Mouse (Mus musculus): ENCODE data around the gene Nol3. TPM values are rescaled to one million over a fixed set of nuclear protein-coding genes. Genes with fewer than 3 reads are reported as not detected.
"Not testable (repeated sequence)": the region's sequence is repeated elsewhere in the genome, so short reads cannot be mapped to it uniquely, and the experiment has no call there.

Nol3 gene
- polyA plus RNA-seq, 1 experiment from 2014 or later: 1.2 TPM

DNA sequence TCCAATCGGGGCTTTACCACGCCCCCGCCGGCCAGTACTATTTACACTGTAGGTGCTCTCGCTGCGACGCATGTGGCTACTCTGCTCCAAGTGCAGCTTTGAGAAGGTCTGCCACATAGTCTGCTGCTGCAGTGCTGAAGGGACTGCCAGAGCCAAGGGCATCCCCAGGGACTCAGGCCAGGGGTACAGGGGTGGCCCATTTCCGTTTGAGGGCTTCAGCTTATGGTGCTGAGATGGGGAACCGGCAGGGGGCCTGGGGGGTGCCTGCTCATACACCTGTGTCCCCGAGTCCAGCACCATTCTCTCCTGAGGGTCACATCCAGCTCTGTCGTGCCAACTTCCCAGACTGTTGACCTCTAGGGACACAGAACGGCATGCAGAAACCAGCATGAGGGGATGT lies 9.6 kb downstream of the Nol3 start:
- WGBS: 46% methylated on average over 12 of the region's 12 CpGs
- no peak for DNase-seq (ENCODE audit: low spot score)
- Histone ChIP-seq H3K4me1 (peaks cover 25% of the 10 kb centered on the region), H3K27ac (no peak overlapping the region), H3K4me3 (no peak overlapping the region), H3K27me3 (ENCODE audit: insufficient read depth, poor library complexity, severe bottlenecking) (peaks cover 71% of the 10 kb centered on the region), H3K9me3 (no peaks in the 10 kb centered on the region), H3K36me3 (peaks cover 14% of the 10 kb centered on the region; the same call in 1 of the 2 replicates)

DNA sequence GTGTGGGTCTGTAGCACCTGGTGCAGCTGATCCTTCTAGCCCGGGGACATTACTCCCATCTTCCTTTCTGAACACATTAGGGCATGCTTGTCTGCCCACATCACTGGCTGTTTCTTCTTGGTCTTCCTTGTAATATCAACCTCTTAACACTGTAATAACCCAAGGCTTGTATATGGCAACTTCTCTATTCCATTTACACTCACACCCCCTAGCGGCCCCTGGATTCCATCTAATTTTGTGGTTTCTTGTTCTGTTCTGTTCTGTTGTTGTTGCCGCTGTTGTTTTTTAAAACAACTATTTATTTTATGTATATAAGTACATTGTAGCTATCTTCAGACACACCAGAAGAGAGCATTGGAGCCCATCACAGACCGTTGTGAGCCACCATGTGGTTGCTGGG lies 11.0 kb downstream of the Nol3 start:
- 90% methylated on average over 4 of the region's 4 CpGs for WGBS

DNA sequence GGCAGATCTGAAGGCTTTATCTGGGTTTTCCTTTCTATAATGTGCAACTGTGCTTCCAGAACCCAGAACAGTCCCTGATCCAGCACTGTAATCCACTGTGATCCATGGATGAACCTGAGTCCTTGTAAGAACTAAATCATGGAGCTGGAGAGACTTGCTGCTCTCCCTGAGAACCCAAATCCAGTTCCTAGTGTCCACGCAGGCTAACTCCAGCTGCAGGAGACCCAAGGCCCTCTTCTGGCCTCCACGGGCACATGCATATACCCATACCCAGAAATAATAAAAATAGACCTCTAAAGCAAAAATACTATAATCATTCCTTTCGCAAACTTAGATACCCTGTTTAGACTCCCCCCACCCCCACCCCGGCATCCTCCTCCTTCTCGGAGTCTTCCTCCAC lies 12.3 kb downstream of the Nol3 start:
- Histone ChIP-seq H3K9me3 (no peaks in the 10 kb centered on the region), H3K4me1 (peaks cover 27% of the 10 kb centered on the region), H3K36me3 (peaks cover 11% of the 10 kb centered on the region; the same call in 1 of the 2 replicates), H3K27ac (no peak overlapping the region), H3K27me3 (ENCODE audit: insufficient read depth, poor library complexity, severe bottlenecking) (peaks cover 55% of the 10 kb centered on the region), H3K4me3 (no peak overlapping the region; the same call in 1 of the 2 replicates)
- DNase-seq (ENCODE audit: low spot score): no peak
- 93% methylated on average over 5 of the region's 5 CpGs for WGBS

More for the DNA sequence above, 11.0 kb downstream of the Nol3 start:
- Histone ChIP-seq H3K36me3 (peaks cover 11% of the 10 kb centered on the region; the same call in 1 of the 2 replicates), H3K27me3 (ENCODE audit: insufficient read depth, poor library complexity, severe bottlenecking) (peaks cover 61% of the 10 kb centered on the region), H3K27ac (no peak overlapping the region), H3K4me1 (peaks cover 29% of the 10 kb centered on the region), H3K4me3 (no peak overlapping the region), H3K9me3 (no peaks in the 10 kb centered on the region)
- DNase-seq (ENCODE audit: low spot score): no peak

DNA sequence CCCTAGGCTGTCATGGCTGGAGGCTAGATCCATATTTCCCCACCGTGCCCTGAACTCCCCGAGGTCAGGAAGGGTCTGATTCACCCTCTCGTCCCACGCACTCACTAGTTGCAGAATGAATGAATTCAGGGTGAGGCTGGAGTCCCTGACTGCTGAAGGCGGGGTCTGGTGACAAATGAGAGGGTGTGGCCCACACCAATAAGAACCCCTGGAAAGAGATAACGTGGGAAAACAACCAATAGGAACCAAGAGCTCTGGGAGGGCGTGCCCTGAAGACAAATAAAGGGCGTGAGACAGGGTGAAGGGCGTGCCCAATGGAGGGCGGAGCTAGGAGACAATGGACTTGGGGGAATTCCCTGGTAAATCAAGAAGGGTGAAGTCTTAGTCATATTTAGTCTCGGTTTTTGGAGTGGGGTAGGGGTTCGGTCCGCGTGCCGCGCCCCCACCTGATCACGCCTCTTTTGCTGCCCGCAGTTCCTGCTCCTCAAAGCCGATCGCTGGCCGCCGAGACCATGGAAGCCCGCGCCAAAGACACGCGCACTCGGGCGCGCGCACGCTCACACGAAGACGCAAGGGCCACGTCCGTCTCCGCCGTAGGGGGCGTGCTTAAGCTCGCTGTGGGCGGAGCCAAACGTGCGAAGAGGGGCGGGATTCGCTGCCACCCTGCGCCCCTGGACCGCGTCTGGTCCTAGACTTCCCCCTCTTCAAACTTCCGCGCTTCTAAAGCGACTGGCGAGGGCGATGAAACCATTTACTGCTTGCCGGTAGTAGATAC lies 13.2 kb downstream of the Nol3 start:
- H3K4me3 ChIP-seq: peak overlapping the region; percentile 66
- WGBS: under 1% methylated on average over 53 of the region's 53 CpGs
- peaks cover 52% of the 10 kb centered on the region for H3K27me3 ChIP-seq (ENCODE audit: insufficient read depth, poor library complexity, severe bottlenecking)
- H3K27ac ChIP-seq: peak overlapping the region; percentile 89
- peaks cover 11% of the 10 kb centered on the region; the same call in 1 of the 2 replicates for H3K36me3 ChIP-seq
- peak; percentile 97 for DNase-seq (ENCODE audit: low spot score)
- peaks cover 28% of the 10 kb centered on the region for H3K4me1 ChIP-seq
- no peaks in the 10 kb centered on the region for H3K9me3 ChIP-seq

DNA sequence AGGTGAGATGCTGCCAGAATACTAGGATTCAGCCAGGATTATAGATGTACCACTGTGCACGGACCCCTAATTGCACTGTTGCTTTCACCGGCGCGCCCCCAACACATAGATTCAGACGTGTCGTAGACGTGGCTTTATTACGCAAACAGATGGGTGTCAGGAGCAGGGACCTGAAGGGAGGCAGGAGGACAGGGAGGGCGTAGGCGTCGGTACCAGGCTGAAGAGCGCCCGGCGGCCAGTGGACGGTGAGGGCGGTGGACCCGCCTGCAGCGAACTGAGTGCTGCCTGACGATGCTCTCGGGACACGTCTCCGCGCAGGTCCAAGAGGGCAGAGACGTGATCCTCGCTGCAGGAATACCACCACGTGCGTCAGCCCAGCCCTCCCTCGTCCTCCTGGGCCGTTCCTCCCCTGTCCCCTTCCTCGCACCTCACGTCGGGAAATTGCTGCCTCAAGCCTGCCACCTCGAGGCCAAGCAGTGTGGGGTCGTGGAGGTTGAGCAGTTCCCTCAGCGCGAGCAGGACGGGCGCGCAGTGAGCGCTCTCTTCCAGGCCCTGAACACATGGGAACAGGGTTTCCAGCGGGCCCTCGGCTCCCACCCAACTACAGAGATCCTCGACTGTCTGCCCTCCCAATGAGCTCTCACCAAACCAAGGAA lies 14.0 kb downstream of the Nol3 start, which contains the start of gene 4931428F04Rik:
4931428F04Rik (minus strand) TSS at position 60 of the 656 bp plus-strand sequence.
- H3K4me1 ChIP-seq: peaks cover 31% of the 10 kb centered on the region
- DNase-seq (ENCODE audit: low spot score): no peak
- peaks cover 51% of the 10 kb centered on the region for H3K27me3 ChIP-seq (ENCODE audit: insufficient read depth, poor library complexity, severe bottlenecking)
- H3K36me3 ChIP-seq: peaks cover 6% of the 10 kb centered on the region; the same call in 1 of the 2 replicates
- 5% methylated on average over 43 of the region's 43 CpGs for WGBS
- no peaks in the 10 kb centered on the region for H3K9me3 ChIP-seq
- peak within 1 kb of the TSS; percentile 66 for H3K4me3 ChIP-seq
- H3K27ac ChIP-seq: peak within 1 kb of the TSS; percentile 89

DNA sequence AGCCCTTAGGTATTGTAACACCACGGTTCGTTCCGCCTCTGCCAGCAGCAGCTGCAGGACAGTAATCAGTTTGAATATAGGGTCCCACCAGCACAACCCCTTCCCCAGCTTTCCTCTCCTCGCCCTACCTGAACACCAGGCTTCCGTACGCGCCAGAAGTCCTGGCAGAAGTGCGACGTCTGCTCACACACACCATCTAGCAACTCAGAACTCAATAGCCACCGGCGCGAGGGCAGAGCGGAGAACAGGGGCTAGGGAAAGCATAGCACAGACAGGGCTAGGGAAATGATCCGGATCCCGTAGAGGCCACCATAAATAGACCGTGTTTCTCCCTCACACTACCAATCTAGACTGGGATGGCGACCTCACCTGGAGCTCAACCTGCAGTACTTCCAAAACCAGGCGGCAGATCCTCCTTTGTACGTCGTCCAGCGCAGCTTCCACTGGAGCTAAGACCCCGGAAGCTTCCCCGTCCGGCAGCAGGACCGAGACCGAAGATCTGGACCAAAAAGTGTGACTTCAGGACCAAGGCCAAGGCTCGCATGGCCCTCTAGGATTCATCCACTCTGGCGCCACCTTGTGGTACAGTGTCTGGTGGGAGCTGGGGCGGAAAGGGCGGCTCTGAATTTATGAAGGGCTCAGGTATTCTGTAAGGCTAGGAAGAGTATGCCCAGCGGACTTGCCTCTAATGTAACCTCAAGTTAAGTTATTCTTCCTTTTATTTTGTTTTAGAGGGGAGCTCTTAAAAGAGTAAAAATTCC lies 14.8 kb downstream of the Nol3 start:
- H3K4me1 ChIP-seq: peaks cover 37% of the 10 kb centered on the region
- peak; percentile 93 for DNase-seq (ENCODE audit: low spot score)
- peak overlapping the region; percentile 66 for H3K4me3 ChIP-seq
- no peaks in the 10 kb centered on the region for H3K9me3 ChIP-seq
- no peak overlapping the region for H3K27ac ChIP-seq
- H3K27me3 ChIP-seq (ENCODE audit: insufficient read depth, poor library complexity, severe bottlenecking): peaks cover 51% of the 10 kb centered on the region
- WGBS: 8% methylated on average over 31 of the region's 31 CpGs
- no peaks in the 10 kb centered on the region for H3K36me3 ChIP-seq

DNA sequence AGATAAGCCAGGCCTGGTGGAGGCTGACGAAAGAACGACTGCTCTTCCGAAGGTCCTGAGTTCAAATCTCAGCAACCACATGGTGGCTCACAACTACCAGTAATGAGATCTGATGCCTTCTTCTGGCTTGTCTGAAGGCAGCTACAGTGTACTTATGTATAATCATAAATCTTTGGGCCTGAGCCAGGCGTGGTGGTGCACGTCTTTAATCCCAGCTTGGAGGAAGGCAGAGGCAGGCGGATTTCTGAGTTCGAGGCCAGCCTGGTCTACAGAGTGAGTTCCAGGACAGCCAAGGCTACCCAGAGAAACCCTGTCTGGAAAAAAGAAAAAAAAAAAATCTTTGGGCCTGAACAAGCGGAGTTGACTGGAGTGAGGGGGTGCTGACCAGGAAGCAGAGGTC lies 15.4 kb downstream of the Nol3 start:
- DNase-seq (ENCODE audit: low spot score): not testable (repeated sequence)

DNA sequence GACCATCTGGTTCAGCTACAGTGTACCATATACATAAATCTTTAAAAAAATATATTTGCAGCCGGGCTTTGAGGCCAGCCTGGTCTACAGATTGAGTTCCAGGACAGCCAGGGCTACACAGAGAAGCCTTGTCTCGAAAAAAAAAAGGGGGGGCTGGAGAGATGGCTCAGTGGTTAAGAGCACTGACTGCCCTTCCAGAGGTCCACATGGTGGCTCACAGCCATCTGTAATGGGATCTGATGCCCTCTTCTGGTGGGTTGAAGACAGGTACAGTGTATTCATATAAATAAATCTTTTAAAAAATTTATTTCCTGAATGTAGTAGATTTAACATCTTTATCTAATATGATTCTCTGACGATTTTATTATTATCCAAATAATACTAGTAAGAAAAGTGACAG lies 15.9 kb downstream of the Nol3 start:
- WGBS: 60% methylated on average over 3 of the region's 3 CpGs
- not testable (repeated sequence) for H3K4me3 ChIP-seq

More for the DNA sequence above, 15.4 kb downstream of the Nol3 start:
- not testable (repeated sequence) for H3K36me3 ChIP-seq, H3K27ac ChIP-seq, H3K9me3 ChIP-seq, H3K4me3 ChIP-seq
- Histone ChIP-seq H3K27me3 (ENCODE audit: insufficient read depth, poor library complexity, severe bottlenecking) (peaks cover 50% of the 10 kb centered on the region), H3K4me1 (peaks cover 40% of the 10 kb centered on the region)
- WGBS: 77% methylated on average over 8 of the region's 8 CpGs

DNA sequence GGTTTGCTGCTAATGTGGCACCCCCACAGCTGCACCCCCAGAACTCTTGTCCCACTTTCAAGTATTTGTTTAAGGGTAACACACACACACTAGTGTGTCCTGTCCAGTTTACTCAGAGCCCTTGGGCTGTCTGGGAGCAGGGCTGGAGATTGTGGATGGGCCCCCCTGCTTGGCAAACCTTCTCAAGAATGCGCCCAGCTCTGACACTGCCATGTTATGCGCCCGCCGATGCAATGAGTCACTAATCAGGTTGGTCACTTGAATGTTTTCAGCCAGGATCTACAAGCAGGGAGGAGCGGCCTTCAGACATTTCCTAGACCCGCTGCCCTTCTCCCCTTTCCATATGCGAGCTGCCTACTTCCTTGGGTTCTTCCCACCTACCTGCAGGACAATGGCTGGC lies 16.5 kb downstream of the Nol3 start:
- WGBS: 74% methylated on average over 7 of the region's 7 CpGs
- no peak overlapping the region for H3K27ac ChIP-seq
- peaks cover 47% of the 10 kb centered on the region for H3K4me1 ChIP-seq
- H3K36me3 ChIP-seq: no peaks in the 10 kb centered on the region
- no peak overlapping the region for H3K4me3 ChIP-seq
- H3K27me3 ChIP-seq (ENCODE audit: insufficient read depth, poor library complexity, severe bottlenecking): peaks cover 44% of the 10 kb centered on the region
- H3K9me3 ChIP-seq: no peaks in the 10 kb centered on the region
- DNase-seq (ENCODE audit: low spot score): no peak

More for the DNA sequence above, 15.9 kb downstream of the Nol3 start:
- not testable (repeated sequence) for H3K27ac ChIP-seq; H3K36me3 ChIP-seq; DNase-seq (ENCODE audit: low spot score); H3K9me3 ChIP-seq
- H3K4me1 ChIP-seq: peaks cover 43% of the 10 kb centered on the region
- H3K27me3 ChIP-seq (ENCODE audit: insufficient read depth, poor library complexity, severe bottlenecking): peaks cover 45% of the 10 kb centered on the region

DNA sequence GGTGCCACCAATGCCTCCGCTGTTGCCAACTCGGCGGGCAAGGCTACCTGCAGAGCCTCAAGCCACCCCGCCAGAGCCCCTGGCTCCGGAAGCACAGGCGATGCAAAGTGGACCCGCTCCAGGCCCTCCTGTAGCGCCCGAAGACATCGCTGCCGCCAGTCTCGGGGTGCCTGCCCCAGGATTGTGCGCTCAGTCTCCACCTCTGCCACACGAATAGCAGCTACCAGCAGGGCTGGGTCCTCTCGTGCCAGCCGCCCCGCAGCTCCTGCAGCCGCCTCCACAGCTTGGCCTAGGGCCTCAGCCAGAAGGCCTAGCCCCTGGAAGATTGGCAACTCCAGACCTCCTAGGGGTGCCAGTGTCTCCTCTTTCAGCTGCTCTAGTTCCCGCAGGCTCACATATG lies 17.5 kb downstream of the Nol3 start:
- Histone ChIP-seq H3K36me3 (0 out of 2 replicates have a peak, but pooled peaks cover 2% of the 10 kb centered on the region), H3K9me3 (no peaks in the 10 kb centered on the region), H3K4me1 (peaks cover 51% of the 10 kb centered on the region), H3K4me3 (no peak overlapping the region), H3K27me3 (ENCODE audit: insufficient read depth, poor library complexity, severe bottlenecking) (peaks cover 44% of the 10 kb centered on the region), H3K27ac (no peak overlapping the region)
- WGBS: 59% methylated on average over 19 of the region's 19 CpGs
- no peak for DNase-seq (ENCODE audit: low spot score)

DNA sequence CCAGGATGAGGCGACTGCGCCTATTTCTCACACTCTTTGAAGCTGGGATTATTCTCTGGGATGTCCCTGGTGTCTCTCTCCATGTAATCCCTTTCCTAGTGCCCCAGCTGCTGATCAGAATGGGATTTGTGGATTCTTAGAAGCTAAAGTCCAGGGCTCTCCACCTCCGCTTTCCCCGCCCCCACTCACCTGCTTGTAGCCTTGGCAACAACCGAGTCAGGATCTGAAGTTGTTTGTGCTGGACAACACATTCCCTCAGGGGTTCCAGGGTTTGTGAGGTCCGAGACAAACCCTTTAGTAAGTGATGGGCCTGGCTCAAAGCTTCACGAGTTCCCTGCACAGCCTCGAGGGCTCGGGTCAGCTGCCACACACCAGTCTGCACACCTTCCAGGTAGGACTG lies 18.8 kb downstream of the Nol3 start:
- H3K27me3 ChIP-seq (ENCODE audit: insufficient read depth, poor library complexity, severe bottlenecking): peaks cover 42% of the 10 kb centered on the region
- no peaks in the 10 kb centered on the region for H3K9me3 ChIP-seq
- H3K27ac ChIP-seq: no peak overlapping the region
- H3K4me1 ChIP-seq: peaks cover 47% of the 10 kb centered on the region
- no peak for DNase-seq (ENCODE audit: low spot score)
- peaks cover 12% of the 10 kb centered on the region for H3K36me3 ChIP-seq
- 66% methylated on average over 9 of the region's 9 CpGs for WGBS
- H3K4me3 ChIP-seq: peak overlapping the region; percentile 42

DNA sequence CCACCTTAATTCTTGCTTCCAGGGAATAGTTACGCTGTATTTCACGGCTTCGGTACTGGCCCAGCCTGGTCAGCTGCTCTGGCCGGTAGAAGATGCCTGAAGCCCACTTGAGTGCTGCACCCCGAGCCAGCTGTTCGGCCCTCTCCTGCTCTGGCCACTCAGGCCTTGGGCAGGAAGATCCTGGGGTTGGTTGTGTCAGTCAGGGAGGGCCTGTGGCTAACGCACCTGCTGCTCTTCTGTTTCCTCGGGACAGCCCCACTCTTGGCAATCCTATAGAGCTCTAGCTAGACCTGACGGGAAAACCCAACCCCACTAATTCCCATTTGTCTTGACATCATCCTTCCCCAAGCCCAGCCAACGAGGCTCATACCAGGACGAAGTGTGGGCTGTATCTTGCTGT lies 19.3 kb downstream of the Nol3 start:
- DNase-seq (ENCODE audit: low spot score): no peak
- no peaks in the 10 kb centered on the region for H3K9me3 ChIP-seq

More for the DNA sequence above, 19.3 kb downstream of the Nol3 start:
- Histone ChIP-seq H3K4me1 (peaks cover 47% of the 10 kb centered on the region), H3K4me3 (peak overlapping the region; percentile 42), H3K27ac (peak overlapping the region; percentile 64), H3K36me3 (peaks cover 17% of the 10 kb centered on the region), H3K27me3 (ENCODE audit: insufficient read depth, poor library complexity, severe bottlenecking) (peaks cover 37% of the 10 kb centered on the region)
- WGBS: 58% methylated on average over 11 of the region's 11 CpGs
